Mouse (Mus musculus): ENCODE data around the gene Lrguk. TPM values are rescaled to one million over a fixed set of nuclear protein-coding genes. Genes with fewer than 3 reads are reported as not detected.

Lrguk gene
- total RNA-seq, 2 experiments from 2014 or later = 2.6 to 4.4 TPM

DNA sequence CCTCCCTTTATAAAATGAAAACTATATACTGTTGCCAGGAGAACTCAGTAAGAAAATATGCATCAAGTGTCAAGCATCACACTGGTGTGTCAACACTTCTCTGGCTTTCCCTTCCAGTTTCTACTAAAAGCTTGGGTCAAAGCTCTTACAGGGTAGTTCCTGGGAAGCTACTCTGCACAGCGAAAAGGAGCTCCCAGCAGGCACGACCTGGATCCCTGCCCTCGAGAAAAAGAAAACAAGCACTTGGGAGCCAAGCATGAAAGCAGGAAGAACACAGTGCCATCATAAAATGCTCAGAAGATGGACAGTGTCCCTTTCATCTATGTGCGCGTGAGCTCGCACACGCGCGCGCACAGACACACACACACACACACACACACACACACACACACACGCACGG, 144.0 kb downstream of the Lrguk start:
- no peak for DNase-seq (ENCODE audit: low spot score in 2 of 2)

DNA sequence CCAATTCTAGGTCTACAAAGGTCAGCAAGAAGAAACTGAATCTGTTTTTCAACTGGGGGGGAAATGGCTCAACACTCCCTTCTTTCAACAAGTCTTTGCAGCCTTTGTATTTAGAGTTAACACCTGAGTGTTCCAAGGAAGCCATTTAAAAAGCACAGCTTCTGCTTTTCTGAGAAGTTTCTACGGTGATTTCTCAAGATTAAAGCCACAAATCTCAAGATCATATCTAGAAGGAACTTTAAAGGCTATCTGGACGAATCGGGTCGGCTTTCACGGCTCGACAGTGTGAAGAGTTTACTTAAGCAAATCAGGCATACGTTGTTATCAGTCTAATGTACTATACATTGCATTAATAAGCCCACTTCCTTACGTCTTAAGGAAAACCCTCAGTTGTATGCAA, 145.5 kb downstream of the Lrguk start:
- DNase-seq (ENCODE audit: low spot score in 2 of 2) = no peak

DNA sequence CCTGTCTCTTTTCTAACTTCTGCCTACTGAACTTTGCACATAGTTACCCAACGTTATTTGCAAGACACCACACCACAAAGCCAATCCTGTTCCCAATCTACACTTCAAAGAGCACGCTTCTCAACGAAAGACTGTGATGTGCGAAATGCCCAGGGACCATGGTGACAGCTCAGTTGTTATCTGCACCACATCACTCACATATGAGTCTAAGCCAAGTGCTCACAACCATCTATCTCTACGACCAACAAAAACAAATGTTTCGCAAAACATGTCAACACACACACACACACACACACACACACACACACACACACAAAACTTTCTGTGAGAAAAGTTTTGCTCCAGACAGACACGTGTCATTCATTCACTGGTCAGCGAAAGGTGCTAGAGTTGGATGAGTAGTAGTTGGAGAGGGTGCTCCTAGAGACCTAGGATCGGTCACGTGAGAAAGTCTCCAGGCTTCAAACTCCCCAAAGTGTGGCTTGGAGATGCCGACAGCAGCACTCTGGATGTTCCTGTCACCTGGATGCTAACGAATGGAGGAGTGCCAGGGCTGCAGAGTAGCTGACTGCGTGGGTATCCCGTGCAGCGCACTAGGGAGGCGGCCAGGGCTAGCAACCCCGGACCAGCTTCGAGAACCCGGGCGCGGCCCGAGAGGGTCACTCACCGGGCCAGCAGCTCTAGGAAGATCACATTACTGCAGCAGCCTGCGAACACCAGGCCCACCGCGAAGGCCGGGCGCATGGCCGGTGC, 147.0 kb downstream of the Lrguk start:
- DNase-seq (ENCODE audit: low spot score in 2 of 2) = no peak

DNA sequence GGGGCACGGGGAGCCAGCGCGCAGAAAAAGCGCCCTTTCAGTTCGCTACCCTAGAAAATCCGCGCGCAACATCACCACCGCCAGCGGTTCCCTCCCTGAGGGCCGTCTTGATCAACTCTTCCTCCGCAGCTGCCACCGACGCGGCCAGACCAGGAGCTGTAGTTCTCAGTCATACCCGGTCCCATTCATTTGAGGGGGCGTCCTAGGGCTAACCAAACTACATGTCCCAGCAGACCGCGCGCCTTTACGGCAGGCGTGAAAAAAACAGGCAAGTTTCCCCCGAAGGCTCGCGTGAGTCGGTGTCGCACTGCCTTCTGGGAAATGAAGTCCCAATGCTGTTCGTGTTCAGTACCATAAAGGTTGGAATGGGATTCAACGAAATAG, 147.6 kb downstream of the Lrguk start, which contains the start of gene Slc35b4:
TSS of gene Slc35b4 (minus strand) at position 248 of the 384 bp plus-strand sequence.
- DNase-seq (ENCODE audit: low spot score in 2 of 2) = peak; percentile 89 to 97

DNA sequence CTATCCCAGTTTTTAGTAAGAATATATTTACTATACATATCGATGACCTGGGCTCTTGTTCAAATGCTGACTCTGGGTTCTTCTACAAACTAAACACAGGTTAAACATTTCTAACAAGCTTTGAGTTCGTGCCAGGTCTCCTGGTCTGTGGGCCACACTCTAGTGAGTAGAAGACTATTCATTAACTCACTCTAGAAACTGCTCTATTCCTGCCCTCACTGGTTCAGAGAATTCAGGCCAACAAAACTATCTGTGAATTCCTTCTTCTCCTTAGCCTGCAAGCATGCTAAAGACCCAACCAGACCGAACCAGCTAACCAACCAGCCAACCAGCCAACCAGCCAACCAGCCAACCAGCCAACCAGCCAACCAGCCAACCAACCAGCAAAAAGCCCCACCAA, 149.8 kb downstream of the Lrguk start:
- DNase-seq (ENCODE audit: low spot score in 2 of 2) = no peak

DNA sequence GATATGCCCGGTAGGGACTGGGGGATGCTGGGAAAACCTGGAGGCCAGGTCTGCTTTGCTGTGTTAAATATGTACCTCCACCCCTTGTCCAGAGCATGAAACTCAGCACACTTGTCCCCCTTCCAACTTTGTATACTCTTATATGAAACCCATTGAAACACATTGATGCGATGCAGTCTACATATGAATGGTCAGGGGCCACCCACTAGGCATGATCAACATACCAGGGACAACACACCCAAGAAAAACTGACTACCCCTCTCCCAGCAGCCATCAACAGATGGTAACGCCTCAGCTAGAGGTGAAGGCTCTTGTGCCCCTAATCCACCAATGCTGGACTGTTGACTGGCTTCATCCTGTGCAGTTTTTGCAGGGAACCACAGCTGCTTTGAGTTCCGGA, 150.7 kb downstream of the Lrguk start:
- no peak for DNase-seq (ENCODE audit: low spot score in 2 of 2)

DNA sequence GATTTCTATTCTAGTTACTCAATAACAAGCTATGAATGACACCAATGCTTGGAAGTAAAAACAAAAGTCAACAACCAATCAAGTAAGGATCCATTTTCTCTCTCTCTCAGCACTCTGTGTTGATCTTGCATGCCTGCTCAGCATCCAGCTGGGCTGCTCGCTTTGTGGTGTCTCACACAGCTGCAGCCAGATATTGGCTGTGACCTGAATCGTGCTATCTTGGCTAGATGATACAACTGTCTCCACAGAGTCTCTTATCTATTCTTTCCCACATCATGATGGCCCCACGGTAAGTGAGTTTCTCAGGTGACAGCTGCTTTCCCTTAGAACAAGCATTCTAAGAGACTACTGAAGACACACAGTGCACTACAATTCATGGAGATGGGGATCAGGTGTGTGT, 152.7 kb downstream of the Lrguk start:
- DNase-seq (ENCODE audit: low spot score in 2 of 2) = no peak

DNA sequence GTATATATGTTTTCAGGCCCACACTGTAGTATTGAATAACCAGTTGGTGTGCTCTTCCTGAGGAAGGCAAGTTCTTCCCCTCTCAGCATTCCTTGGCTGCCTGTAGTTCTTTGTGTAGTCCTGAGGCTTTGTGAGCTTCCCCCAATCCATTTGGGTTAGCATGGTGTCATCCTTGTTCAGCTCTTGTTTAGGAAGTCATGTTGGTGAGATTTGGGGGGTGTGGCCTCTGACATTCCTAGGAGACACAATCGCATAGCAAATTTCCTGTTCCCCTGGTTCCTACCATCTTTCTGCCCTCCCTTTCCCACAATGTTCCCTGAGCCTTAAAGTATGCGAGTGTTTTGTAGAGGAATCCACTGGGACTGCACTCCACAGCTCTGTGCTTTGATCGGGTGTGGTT, 154.1 kb downstream of the Lrguk start:
- no peak for DNase-seq (ENCODE audit: low spot score in 2 of 2)

Other genes starting within 250 kb of the Lrguk start
- 10 to 100 TPM; 45.7 to 45.9 TPM for gene Slc35b4, start 147.7 kb downstream of the Lrguk start, total RNA-seq (2021)